Mouse (Mus musculus) gastrocnemius, postnatal 14 days (tissue): ENCODE measurements around the gene Skap1. TPM values are rescaled to one million over a fixed set of nuclear protein-coding genes. Genes with fewer than 3 reads are reported as not detected.

ENCODE experiments used
- DNase-seq: peaks from one replicate; pipeline ENCODE4 v3.0.0; 2021; ENCODE audit warnings: mixed read lengths
- intact Hi-C: fragments of 180-260 bp; cut with DNase I; formaldehyde crosslinking; loops from one replicate; pipeline ENCODE4 v1.15.1; 2025; ENCODE audit warnings: low total_unique reads
- total RNA-seq, 2 experiments: library from RNA; stranded (reverse); gene quantifications; 2 replicates each; pipeline ENCODE4 v1.2.3; 2021

The Skap1 gene
- total RNA-seq, 2 experiments from 2014 or later = 0.20 TPM; not detected in 1

DNA sequence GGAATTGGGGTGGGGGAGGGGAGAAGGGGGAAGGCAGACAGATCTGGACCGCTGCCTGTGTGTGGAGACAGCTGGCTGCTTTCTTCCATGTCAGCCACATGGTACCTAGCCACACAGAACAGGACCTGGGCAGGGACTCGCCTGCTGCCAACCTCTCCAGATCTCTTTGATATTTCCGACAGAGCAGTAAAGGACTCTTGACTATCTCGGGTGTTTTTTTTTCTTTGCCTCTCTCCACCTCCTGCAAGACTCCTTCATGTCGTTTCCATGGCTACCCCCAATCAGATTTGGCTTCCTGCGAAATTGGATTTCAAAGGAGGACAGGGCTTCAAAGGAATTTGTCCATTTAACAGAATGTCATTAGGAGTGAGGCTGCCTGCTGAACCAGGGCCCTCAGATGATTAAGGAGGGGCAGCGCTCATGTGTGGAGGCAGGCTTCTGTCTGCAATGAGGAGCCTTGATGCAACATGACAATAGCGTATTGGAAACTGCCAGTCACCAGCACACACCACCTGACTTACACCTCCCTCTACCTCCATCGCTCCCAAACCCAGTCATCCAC lies 2.1 kb upstream of the Skap1 start:
- DNase-seq = no peak

GRCm38 (mm10) chr11:96464716-96465060 lies 295 bp downstream of the Skap1 start:
- intact Hi-C loops = no loop called here

More for the DNA sequence above, 2.1 kb upstream of the Skap1 start:
- intact Hi-C loops = no loop called here

DNA sequence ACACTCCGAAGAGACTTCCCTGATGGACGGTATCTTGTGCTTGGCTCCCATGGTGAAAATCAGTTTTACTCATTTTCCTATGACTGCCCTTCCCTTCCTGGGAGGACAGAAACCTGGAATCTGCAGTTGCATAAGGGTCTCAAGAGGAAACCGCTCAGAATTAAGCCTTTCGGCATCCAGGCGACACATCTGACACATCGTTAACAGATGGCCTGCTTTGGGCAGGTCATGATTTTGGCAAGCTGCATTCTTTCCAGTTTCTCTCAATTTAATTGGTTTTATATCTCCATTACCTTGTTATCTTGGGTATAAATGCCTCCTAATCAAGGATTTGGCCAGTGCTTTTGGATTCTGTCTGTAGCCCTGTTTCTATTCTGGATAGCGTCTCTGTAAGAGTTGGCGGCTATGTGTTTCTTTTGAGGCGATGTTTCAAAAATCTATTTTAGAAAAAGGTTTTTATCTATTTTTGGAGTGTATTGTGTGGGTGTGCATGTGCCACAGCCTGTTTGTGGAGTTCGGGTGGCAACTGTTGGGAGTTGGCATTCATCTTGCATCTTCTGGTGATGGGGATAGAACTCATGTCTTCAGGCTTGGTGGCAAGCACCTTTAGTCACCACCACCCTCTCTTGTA lies 1.1 kb downstream of the Skap1 start:
- intact Hi-C loops = no loop called here
- no peak for DNase-seq

More at GRCm38 (mm10) chr11:96464716-96465060, 295 bp downstream of the Skap1 start:
- no peak for DNase-seq

DNA sequence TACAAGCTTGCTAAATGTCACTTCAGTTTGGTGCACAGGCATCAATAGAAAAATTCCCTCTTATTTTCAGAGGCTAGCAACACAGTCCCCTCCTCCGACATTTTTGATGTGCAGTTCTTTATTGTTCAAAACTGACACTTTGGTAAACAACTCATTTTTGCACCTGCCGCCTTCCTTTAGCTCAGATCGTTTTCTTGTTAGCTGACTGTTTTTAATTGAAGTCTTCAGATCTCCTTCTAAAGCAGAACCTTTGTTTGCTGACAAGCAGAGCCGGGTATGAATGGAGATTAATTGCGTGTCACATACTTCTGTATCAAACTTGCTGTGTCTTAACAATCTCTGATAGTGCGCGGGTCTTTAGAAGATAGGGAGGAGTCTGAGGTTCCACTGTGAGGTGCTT lies 2.0 kb downstream of the Skap1 start:
- intact Hi-C loops = no loop called here
- no peak for DNase-seq

- intact Hi-C loops = no loop called here
- no peak for DNase-seq
Observed at GRCm38 (mm10) chr11:96466987-96467386, 2.6 kb downstream of the Skap1 start.

DNA sequence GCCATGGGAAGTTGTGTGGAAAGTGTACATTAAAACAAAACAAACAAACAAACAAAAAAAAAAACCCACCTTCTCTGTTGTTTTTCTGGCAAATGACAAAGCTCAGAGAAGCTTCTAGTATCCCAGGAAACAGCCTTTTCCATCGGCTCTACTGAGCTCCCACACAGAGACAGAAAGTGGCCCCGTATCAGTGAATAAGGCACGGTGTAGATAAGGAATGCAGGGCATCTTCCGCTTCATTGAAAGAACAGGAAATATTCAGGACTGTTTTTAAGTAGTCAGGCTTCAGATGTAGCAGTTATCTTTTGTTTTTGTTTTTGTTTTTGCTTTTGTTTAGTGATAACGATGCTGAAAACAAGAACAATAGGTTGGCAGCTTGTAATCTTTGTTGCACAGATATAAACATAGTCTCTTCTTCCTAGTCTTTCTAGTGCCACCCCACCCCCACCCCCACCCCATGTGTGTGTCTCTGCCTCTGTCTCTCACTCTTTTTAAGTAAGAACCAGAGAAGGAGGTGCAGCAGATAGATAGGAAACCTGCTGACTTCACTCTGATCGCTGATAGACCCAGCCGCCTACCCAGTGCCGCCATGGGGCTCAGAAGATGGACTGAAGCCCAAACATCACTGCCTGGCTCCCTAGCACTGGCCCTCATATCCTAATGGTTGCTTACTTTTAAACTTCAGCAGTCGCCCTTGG lies 3.8 kb downstream of the Skap1 start:
- no peak for DNase-seq
- intact Hi-C loops = no loop called here

- intact Hi-C loops = no loop called here
- DNase-seq = no peak
Observed at GRCm38 (mm10) chr11:96482711-96483110, 18.3 kb downstream of the Skap1 start.

GRCm38 (mm10) chr11:96483179-96483578 lies 18.8 kb downstream of the Skap1 start:
- no peak for DNase-seq
- intact Hi-C loops = no loop called here

GRCm38 (mm10) chr11:96498481-96498880 lies 34.1 kb downstream of the Skap1 start:
- DNase-seq = no peak
- intact Hi-C loops = no loop called here

DNA sequence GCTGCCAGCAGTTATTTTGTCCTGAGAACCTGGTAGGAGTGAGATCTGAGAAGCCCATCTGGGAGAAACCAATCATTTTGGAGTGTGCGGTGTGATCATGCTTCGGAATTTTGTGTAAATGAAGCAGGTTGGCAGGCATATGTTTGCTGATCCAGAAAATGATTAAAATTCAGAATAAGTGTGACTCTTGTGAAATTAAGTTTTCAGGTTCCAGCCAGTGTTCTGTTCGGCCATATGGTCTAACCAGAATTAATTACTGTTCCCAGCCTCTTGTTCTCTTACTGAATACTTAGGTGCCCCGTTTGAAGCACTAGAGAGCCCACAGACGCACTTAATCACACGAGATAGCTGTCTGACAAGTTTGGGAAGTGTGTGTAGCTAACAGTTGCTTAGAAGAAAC lies 36.6 kb downstream of the Skap1 start:
- intact Hi-C loops = no loop called here
- no peak for DNase-seq

DNA sequence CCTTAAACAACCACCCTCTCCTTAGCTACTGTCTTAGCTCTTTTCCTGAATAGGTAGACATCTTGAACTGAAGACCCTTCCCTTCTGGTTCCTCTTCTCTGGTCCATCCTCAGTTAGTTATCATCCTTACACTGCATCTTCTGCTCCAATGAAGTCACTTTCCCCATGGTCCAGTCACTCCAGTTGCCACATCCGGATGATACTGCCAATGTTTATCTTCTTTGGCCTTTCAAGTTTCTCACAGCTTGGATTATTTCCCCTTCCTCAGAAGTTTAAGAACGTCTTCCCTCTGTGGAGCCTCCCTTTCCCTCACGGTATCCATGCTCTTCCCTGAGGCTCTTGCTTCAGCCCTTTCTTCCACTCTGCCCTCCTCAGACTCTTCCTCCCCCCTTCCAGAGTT lies 38.6 kb downstream of the Skap1 start:
- intact Hi-C loops = no loop called here
- DNase-seq = no peak

DNA sequence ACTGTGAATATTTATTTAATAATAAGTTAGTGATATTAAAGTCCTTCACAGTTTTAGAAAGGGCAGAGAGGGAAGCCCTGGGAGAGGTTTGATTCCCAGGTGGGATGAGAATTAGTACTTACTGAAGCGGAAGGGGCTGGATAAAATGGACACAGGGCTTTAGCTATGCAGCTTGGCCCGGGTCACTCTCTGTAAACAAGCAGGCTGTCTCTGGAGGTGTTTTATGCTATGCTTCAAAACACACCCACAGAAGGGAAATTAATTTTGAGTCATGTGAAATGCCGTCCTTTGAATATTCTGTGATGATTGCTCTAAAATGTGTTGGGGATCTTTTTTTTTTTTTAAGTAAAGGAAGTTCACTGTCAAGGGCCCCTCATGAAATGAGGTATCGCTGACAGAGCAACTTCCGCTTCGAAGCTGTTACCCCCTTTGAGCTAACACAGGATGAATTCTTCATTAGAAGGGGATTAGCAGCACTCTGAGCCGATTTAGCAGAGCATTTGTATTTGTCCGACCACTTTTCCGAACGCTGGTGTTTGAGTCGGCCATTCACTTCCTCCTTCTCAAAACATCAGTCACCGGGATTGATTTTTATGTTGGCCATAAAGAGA lies 40.2 kb downstream of the Skap1 start:
- no peak for DNase-seq
- intact Hi-C loops = no loop called here

GRCm38 (mm10) chr11:96505841-96506240 lies 41.4 kb downstream of the Skap1 start:
- no peak for DNase-seq
- intact Hi-C loops = no loop called here

- DNase-seq = no peak
- intact Hi-C loops = no loop called here
Observed at GRCm38 (mm10) chr11:96515164-96515563, 50.8 kb downstream of the Skap1 start.

DNA sequence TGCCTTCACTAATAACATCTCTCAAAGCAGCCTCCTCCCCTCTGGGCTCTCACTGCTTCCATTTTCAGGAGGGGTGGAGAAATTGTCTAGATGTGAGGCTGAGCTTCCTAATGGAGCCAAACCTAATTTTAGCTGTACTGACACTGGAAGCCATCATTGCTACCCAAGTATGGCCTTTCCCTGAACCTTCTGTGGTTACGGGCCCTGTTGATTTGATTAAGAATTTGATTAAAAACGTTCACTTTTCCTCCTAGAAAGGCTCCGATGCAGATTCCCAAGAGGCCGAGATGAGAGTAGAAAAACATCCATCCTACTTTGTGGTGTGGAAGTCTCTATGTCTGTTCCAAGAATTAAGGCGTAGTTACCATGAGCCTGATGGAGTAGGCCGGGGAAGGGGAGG lies 60.1 kb downstream of the Skap1 start:
- no peak for DNase-seq
- intact Hi-C loops = no loop called here

DNA sequence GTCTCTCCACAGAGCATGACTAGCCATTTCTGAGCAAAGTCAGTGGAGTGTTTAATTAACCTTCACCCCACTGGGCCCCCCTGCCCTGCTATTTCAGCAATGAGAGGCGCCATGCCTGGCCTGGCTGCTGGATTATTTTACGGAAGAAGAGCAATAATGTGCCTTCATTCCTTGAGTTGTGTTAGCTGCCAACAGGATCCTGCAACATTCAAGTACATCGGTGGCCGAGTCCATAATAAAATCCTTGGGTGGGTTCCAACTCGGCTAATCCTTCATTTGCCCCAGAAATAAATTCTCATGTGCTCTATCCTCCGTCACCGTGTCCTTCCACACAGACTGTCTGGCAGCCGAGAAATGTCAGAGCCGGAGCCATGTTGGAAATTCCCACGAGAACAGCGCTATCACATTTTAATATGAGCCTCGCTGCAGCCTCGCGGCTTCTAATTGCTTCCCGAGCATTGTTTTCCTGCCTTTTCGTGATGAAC lies 61.8 kb downstream of the Skap1 start:
- intact Hi-C loops = no loop called here
- no peak for DNase-seq

DNA sequence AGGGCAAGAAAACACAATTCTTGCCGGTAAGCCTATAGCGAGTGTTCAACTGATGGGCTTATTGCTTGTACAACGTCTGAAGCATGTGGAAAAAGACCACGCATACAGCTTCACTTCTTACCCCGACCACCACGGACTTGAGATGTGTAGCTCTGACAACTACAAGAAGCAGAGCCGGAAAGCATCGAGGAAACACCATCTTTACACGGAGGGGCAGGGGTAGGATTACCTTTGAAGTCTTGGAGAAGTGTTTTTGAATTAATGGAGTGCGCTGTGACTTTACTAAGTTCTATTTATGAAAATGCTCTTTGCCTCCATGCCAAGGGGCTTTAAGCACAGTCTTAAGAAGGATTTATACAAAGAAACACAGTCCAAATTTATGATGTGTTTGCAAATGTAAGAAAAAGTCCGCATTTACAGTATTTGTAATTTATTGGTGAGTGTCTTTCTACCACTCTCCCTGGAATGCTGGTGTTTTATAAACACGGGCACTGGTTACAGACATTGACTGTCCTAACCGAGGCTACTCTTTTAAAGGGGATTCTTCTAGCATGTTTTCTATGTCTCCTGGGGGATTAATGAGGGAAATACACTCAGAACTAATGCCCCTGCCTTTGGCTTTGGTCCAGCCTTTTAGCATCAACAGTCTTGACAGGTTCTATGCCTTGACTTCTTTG lies 67.5 kb downstream of the Skap1 start:
- intact Hi-C loops = loop anchor here (10.0 kb wide), 1 partner anchor 87 kb away; no protein-coding TSS in a partner anchor
- no peak for DNase-seq

GRCm38 (mm10) chr11:96534531-96534930 lies 70.1 kb downstream of the Skap1 start:
- intact Hi-C loops = loop anchor here (10.0 kb wide), 1 partner anchor 90 kb away; no protein-coding TSS in a partner anchor
- DNase-seq = no peak

GRCm38 (mm10) chr11:96536146-96536545 lies 71.8 kb downstream of the Skap1 start:
- intact Hi-C loops = loop anchor here (5.0 to 10.0 kb wide), 2 partner anchors 91 to 234 kb away; partner anchors contain the start of gene Hoxb5

GRCm38 (mm10) chr11:96542003-96542402 lies 77.6 kb downstream of the Skap1 start:
- intact Hi-C loops = no loop called here
- no peak for DNase-seq

More at GRCm38 (mm10) chr11:96536146-96536545, 71.8 kb downstream of the Skap1 start:
- no peak for DNase-seq
